Mouse (Mus musculus) heart, embryonic 11.5 days (tissue): Measurements from ENCODE around the gene Lrrc66. TPM values are rescaled to one million over a fixed set of nuclear protein-coding genes. Genes with fewer than 3 reads are reported as not detected.

Experiments used
- ATAC-seq: fragments of 200-750 bp; cut with Nextera tagmentation; replicated peaks from 2 replicates; pipeline ENCODE4 v1.8.0; 2017; ENCODE audit warnings: moderate library complexity; ENCODE audit not compliant: insufficient number of reproducible peaks, low FRiP score, low TSS enrichment
- H3K27ac ChIP-seq: fragments of 300-500 bp; sonication (generic); 2 replicates; pipeline ENCODE4 v1.5.1; 2014; ENCODE audit warnings: mild to moderate bottlenecking, low read depth, low read length
- H3K27me3 ChIP-seq: fragments of 300-500 bp; sonication (generic); 2 replicates; pipeline ENCODE4 v1.6.1; 2014; ENCODE audit warnings: mild to moderate bottlenecking, low read length, mixed read lengths; ENCODE audit not compliant: control insufficient read depth, insufficient read depth
- H3K36me3 ChIP-seq: fragments of 300-500 bp; sonication (generic); 2 replicates; pipeline ENCODE4 v1.6.1; 2014; ENCODE audit warnings: mild to moderate bottlenecking, low read length, moderate library complexity, mixed read lengths; ENCODE audit not compliant: control insufficient read depth, insufficient read depth
- H3K4me1 ChIP-seq: fragments of 300-500 bp; sonication (generic); 2 replicates; pipeline ENCODE4 v1.6.1; 2014; ENCODE audit warnings: low read length; ENCODE audit not compliant: control insufficient read depth, insufficient read depth
- H3K4me2 ChIP-seq: fragments of 300-500 bp; sonication (generic); 2 replicates; pipeline ENCODE4 v1.6.1; 2014; ENCODE audit warnings: mild to moderate bottlenecking, moderate library complexity
- H3K4me3 ChIP-seq: fragments of 300-500 bp; sonication (generic); 2 replicates; pipeline ENCODE4 v1.5.1; 2014; ENCODE audit warnings: low read depth, low read length
- H3K9ac ChIP-seq: fragments of 300-500 bp; sonication (generic); 2 replicates; pipeline ENCODE4 v1.6.1; 2014; ENCODE audit warnings: mild to moderate bottlenecking, low read depth, low read length, moderate library complexity
- H3K9me3 ChIP-seq: fragments of 300-500 bp; sonication (generic); replicated peaks from 2 replicates; pipeline ENCODE4 v1.6.1; 2016; ENCODE audit warnings: low read length; ENCODE audit not compliant: control insufficient read depth
- WGBS: fragments of 180-500 bp; shearing (Covaris S2); extraction: QIAGEN DNeasy Blood & Tissue Kit; methylation state at CpG from one replicate; pipeline ENCODE4 v1.1.7; 2014; ENCODE audit not compliant: insufficient replicate concordance; 5-methylcytosine and 5-hydroxymethylcytosine counted together
- polyA plus RNA-seq: library from polyadenylated mRNA; unstranded; fragments of >200 nt; fragmentation: Nextera tagmentation; extraction: Ambion mirVana; gene quantifications from 2 replicates; pipeline ENCODE4 v1.2.1, GENCODE M21; 2014

The Lrrc66 gene
- polyA plus RNA-seq, 1 experiment from 2014 or later: not detected

- no peaks in the 10 kb centered on the region for H3K36me3 ChIP-seq
- H3K9ac ChIP-seq: no peak overlapping the region
- no peak overlapping the region for H3K27ac ChIP-seq
- H3K4me1 ChIP-seq: peaks cover 3% of the 10 kb centered on the region; the same call in 1 of the 2 replicates
- no peaks in the 10 kb centered on the region for H3K9me3 ChIP-seq
- H3K4me2 ChIP-seq: no peak overlapping the region
- no peak for ATAC-seq
- no peak overlapping the region for H3K4me3 ChIP-seq
- no peaks in the 10 kb centered on the region for H3K27me3 ChIP-seq
- WGBS: 75% methylated on average over 15 of the region's 15 CpGs
These were observed 4.3 kb downstream of the Lrrc66 start for GRCm38 (mm10) chr5:73627991-73628390.

- no peaks in the 10 kb centered on the region for H3K27me3 ChIP-seq
- H3K4me3 ChIP-seq: no peak overlapping the region
- H3K27ac ChIP-seq: no peak overlapping the region
- ATAC-seq: no peak
- H3K36me3 ChIP-seq: no peaks in the 10 kb centered on the region
- 53% methylated on average over 4 of the region's 4 CpGs for WGBS
- no peaks in the 10 kb centered on the region for H3K9me3 ChIP-seq
- H3K4me1 ChIP-seq: peaks cover 3% of the 10 kb centered on the region; the same call in 1 of the 2 replicates
- no peak overlapping the region for H3K4me2 ChIP-seq
- H3K9ac ChIP-seq: no peak overlapping the region
These were observed 4.8 kb downstream of the Lrrc66 start for GRCm38 (mm10) chr5:73627559-73627958.

- WGBS: 93% methylated on average over 7 of the region's 7 CpGs
These were observed 5.5 kb downstream of the Lrrc66 start for GRCm38 (mm10) chr5:73626842-73627241.

GRCm38 (mm10) chr5:73625505-73625904, 6.8 kb downstream of the Lrrc66 start:
- peaks cover 3% of the 10 kb centered on the region; the same call in 1 of the 2 replicates for H3K4me1 ChIP-seq
- no peak overlapping the region for H3K27ac ChIP-seq
- no peaks in the 10 kb centered on the region for H3K27me3 ChIP-seq
- WGBS: 65% methylated on average over 1 of the region's 1 CpGs
- H3K36me3 ChIP-seq: no peaks in the 10 kb centered on the region
- H3K9me3 ChIP-seq: no peaks in the 10 kb centered on the region
- ATAC-seq: no peak
- H3K9ac ChIP-seq: no peak overlapping the region
- no peak overlapping the region for H3K4me2 ChIP-seq
- no peak overlapping the region for H3K4me3 ChIP-seq

More at GRCm38 (mm10) chr5:73626842-73627241, 5.5 kb downstream of the Lrrc66 start:
- Histone ChIP-seq H3K4me2 (no peak overlapping the region), H3K9ac (no peak overlapping the region), H3K36me3 (no peaks in the 10 kb centered on the region), H3K9me3 (no peaks in the 10 kb centered on the region), H3K27me3 (no peaks in the 10 kb centered on the region), H3K4me3 (no peak overlapping the region), H3K4me1 (peaks cover 3% of the 10 kb centered on the region; the same call in 1 of the 2 replicates), H3K27ac (no peak overlapping the region)
- ATAC-seq: no peak

- Histone ChIP-seq H3K9me3 (peaks cover 2% of the 10 kb centered on the region; the same call in 1 of the 2 replicates), H3K27ac (no peak overlapping the region), H3K27me3 (no peaks in the 10 kb centered on the region), H3K4me1 (no peaks in the 10 kb centered on the region), H3K4me3 (no peak overlapping the region), H3K4me2 (no peak overlapping the region), H3K36me3 (no peaks in the 10 kb centered on the region), H3K9ac (no peak overlapping the region)
- no peak for ATAC-seq
- 74% methylated on average over 1 of the region's 1 CpGs for WGBS
These were observed 13.4 kb downstream of the Lrrc66 start for GRCm38 (mm10) chr5:73618969-73619368.

GRCm38 (mm10) chr5:73615211-73615610, 17.1 kb downstream of the Lrrc66 start:
- H3K36me3 ChIP-seq: no peaks in the 10 kb centered on the region
- no peak for ATAC-seq
- H3K4me1 ChIP-seq: no peaks in the 10 kb centered on the region
- H3K27ac ChIP-seq: no peak overlapping the region
- no peak overlapping the region for H3K4me2 ChIP-seq
- no peak overlapping the region for H3K9ac ChIP-seq
- H3K27me3 ChIP-seq: no peaks in the 10 kb centered on the region
- 73% methylated on average over 7 of the region's 7 CpGs for WGBS
- peaks cover 2% of the 10 kb centered on the region; the same call in 1 of the 2 replicates for H3K9me3 ChIP-seq
- H3K4me3 ChIP-seq: no peak overlapping the region

GRCm38 (mm10) chr5:73613296-73613695, 19.0 kb downstream of the Lrrc66 start:
- WGBS: 87% methylated on average over 8 of the region's 8 CpGs
- H3K4me2 ChIP-seq: no peak overlapping the region
- ATAC-seq: no peak
- no peak overlapping the region for H3K9ac ChIP-seq
- H3K9me3 ChIP-seq: peaks cover 2% of the 10 kb centered on the region; the same call in 1 of the 2 replicates
- H3K4me3 ChIP-seq: no peak overlapping the region
- H3K27ac ChIP-seq: no peak overlapping the region
- no peaks in the 10 kb centered on the region for H3K27me3 ChIP-seq
- H3K36me3 ChIP-seq: no peaks in the 10 kb centered on the region
- no peaks in the 10 kb centered on the region for H3K4me1 ChIP-seq

GRCm38 (mm10) chr5:73611071-73611470, 21.3 kb downstream of the Lrrc66 start:
- H3K27me3 ChIP-seq: no peaks in the 10 kb centered on the region
- no peak overlapping the region for H3K4me3 ChIP-seq
- H3K36me3 ChIP-seq: no peaks in the 10 kb centered on the region
- ATAC-seq: no peak
- H3K9me3 ChIP-seq: no peaks in the 10 kb centered on the region
- WGBS: 85% methylated on average over 4 of the region's 4 CpGs
- no peak overlapping the region for H3K27ac ChIP-seq
- no peak overlapping the region for H3K9ac ChIP-seq
- H3K4me1 ChIP-seq: no peaks in the 10 kb centered on the region
- H3K4me2 ChIP-seq: no peak overlapping the region

GRCm38 (mm10) chr5:73604964-73605363, 27.4 kb downstream of the Lrrc66 start:
- Histone ChIP-seq H3K4me2 (no peak overlapping the region), H3K36me3 (no peaks in the 10 kb centered on the region), H3K27me3 (no peaks in the 10 kb centered on the region), H3K4me1 (no peaks in the 10 kb centered on the region), H3K27ac (no peak overlapping the region), H3K9ac (no peak overlapping the region), H3K4me3 (no peak overlapping the region), H3K9me3 (no peaks in the 10 kb centered on the region)
- WGBS: 82% methylated on average over 6 of the region's 6 CpGs
- ATAC-seq: no peak
